ENCODE assay signal across 25 mouse cellular contexts in genomic region chr10:43096614-43097013, GRCm38 (mm10).
"Had no signal": no experiment of that assay in that cellular context is flagged by ENCODE, and none has a peak within 500 bp of the region (broad histone marks: within the 10 kb centered on the region; RNA-seq: fewer than 3 reads in every experiment).

No protein-coding gene starts in this region.

- DNase-seq: gastrocnemius, adult 2 months; gastrocnemius, postnatal 10 days; gastrocnemius, postnatal 25 days; heart, adult 18-20 months; heart, postnatal 10 days; heart, postnatal 4 days; kidney, adult 18-20 months; kidney, adult 8-10 months; kidney, postnatal 10 days; kidney, postnatal 25 days; kidney, postnatal 4 days; liver; liver, embryonic 13.5 days had no signal

- H3K4me3 ChIP-seq: gastrocnemius, adult 2 months; heart, embryonic 10.5 days; heart, embryonic 12.5 days; hindbrain, embryonic 10.5 days; hindbrain, embryonic 12.5 days; intestine, embryonic 15.5 days; limb, embryonic 10.5 days; limb, embryonic 12.5 days; liver, embryonic 13.5 days; liver, embryonic 15.5 days had no signal

- H3K27ac ChIP-seq: gastrocnemius, adult 2 months; heart, embryonic 10.5 days; hindbrain, embryonic 14.5 days; intestine, embryonic 15.5 days; limb, embryonic 10.5 days; limb, embryonic 12.5 days; liver, embryonic 13.5 days; liver, embryonic 15.5 days had no signal

- ATAC-seq: forebrain, embryonic 16.5 days; inflammation-experienced regulatory T-cells, adult 6 months; intestine, embryonic 15.5 days; intestine, postnatal 0 days had no signal
